Mouse (Mus musculus) neural tube, embryonic 10.5 days (tissue): ENCODE data around the gene Chaf1a.
A peak's percentile ranks its signal among the peaks of the same experiment; 100 is the strongest.

Experiments used
- DNase-seq: peaks from one replicate; pipeline ENCODE4 v3.0.0-alpha.2; 2017; ENCODE audit warnings: low spot score; ENCODE audit errors: extremely low spot score

The Chaf1a gene

DNA sequence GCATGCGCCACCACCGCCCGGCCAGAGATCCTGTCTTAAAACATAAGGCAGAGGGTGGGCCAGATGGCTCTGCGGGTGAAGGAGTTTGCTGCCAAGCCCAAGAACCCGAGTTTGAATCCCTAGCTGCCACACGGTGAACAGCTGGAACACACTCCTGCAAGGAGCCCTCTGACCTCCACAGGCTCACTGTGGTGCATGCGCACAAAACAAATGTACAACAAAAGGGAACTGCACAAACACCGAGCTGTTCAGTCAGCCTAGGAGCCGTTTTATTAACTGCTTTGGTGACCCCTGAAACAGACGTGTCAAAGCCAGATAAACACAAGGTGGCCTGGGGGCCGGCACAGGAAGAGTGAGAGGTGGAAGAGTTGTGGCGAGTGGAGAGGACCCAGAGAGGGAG is 79.2 kb downstream of the Chaf1a start:
- DNase-seq: no peak

DNA sequence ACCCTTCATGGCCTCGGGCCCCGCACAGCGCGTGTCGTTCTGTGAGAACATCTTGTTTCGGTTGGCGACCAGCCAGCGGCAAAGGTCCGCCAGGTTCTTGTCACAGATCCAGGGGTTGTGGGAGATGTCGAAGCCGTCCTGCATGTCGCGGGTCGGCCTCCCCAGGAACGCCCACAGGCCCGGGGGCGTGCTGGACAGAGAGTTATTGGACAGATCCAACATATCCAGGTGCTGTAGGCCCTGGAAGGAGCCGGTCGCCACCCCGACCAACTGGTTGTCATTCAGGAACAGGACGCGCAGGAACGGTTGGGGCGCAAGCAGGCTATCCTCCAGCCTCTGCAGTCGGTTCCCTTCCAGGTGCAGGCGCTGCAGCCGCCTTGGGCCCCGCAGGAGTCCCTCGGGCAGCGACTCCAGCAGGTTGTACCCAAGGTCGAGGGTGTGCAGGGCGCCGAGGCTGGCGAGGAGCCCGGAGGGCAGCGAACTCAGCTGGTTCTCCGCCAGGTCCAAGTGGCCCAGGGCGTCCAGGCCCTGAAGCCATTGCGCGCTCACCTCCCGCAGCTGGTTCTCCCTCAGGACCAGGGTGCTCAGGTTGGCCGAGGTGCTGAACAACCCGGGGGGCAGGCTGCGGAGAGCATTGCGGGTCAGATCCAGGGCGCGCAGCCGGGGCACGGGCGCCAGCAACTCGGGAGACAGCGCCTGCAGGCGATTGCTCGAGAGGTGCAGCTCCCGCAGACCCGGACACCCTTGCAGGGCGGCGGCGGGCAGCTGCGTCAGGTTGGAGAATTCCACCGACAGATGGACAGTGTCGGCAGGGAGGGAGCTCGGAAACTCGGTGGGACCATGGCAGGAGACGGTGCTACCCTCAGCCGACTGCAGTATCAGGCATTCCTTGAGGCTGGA is 80.0 kb downstream of the Chaf1a start:
- DNase-seq: peak; percentile 35

DNA sequence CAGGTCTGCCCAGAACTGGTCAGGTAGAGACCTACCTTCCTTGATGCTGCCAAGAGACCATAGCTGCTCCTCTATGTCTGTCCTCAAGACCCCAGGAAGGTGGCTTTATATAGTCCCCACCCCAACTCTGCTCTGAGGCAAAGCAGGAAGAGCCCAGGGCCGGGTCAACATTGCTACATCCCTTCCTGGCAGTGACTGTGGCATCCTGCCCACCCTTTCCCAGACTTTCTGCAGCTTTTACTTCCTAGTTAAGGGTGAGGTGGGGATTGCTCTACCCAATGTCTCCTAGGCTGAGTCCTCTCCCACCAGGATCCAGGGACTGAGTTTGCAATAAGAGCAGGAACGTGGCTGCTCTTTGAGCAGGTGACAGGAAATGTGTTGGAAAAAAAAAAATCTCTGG is 81.6 kb downstream of the Chaf1a start, which contains the start of gene Lrg1:
Lrg1 (minus strand) TSS at position 176 of the 400 bp plus-strand sequence.
- DNase-seq: no peak
